Mouse (Mus musculus) gastrocnemius, postnatal 25 days (tissue): ENCODE measurements around the gene D1Ertd622e. TPM values are rescaled to one million over a fixed set of nuclear protein-coding genes. Genes with fewer than 3 reads are reported as not detected.

Experiments used
- DNase-seq: peaks from one replicate; pipeline ENCODE4 v3.0.0; 2022
- long read RNA-seq, 2 experiments: library from polyadenylated mRNA; stranded (forward); transcript quantifications; one replicate each; pipeline ENCODE4 v2.0.0; 2021
- total RNA-seq, 2 experiments: library from RNA; stranded (reverse); gene quantifications; 1 replicate in 1 of 2; 2 replicates in 1 of 2; pipeline ENCODE4 v1.2.3; 2021

Gene D1Ertd622e
- total RNA-seq = 10 to 100 TPM; 11.5 to 12.3 TPM
- long read RNA-seq, experiment 1, full-length matches to known transcripts = 7 of 11 reads
- long read RNA-seq, experiment 1, partial matches to known transcripts = 0 of 11 reads
- long read RNA-seq, experiment 1, other reads (novel, unspliced or antisense) = 4 of 11 reads
- long read RNA-seq, experiment 2, full-length matches to known transcripts = 7 of 10 reads
- long read RNA-seq, experiment 2, partial matches to known transcripts = 0 of 10 reads
- long read RNA-seq, experiment 2, other reads (novel, unspliced or antisense) = 3 of 10 reads

DNA sequence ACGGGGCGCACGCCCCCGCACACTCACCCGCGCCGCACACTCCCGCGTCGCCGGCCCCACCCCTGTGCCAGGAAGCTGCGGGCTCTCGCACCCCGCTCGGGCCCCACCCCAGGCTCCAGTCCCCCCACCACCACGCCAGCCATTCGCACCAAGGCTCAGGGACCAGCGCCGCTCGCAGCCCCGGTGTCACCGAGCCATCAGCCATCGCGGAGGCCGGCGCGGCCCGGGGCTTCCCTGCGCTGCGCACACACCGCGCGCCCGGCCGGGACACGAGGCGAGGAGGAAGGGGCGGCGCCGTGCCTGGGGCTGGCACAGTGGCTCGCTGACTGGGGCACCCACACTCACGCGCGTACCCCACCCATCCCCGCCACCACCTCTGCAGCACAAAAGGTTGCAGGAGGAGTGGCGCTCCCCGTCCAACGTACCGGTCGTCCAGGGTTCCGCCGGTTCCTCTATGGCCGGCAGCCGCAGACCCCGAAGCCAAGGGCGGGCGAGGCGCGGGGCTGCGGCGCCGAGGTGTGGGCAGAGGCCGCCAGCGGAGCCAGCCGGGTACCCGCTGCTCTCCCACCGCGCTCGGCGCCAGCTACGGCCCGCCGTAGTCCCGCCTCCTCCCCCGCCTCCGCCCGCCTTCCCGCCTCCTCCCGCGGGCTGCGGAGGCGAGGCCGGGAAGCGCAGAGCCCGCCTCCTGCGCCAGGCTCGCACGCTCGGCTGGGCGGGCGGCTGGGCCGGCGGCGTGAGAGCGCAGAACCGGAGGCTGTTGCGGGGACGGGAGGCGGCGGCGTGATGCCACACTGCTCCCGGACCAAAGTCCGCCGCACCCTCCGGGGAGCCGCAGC lies at the start of gene D1Ertd622e:
D1Ertd622e (minus strand) TSS at position 669 of the 836 bp plus-strand sequence.
- DNase-seq = peak; percentile 85

DNA sequence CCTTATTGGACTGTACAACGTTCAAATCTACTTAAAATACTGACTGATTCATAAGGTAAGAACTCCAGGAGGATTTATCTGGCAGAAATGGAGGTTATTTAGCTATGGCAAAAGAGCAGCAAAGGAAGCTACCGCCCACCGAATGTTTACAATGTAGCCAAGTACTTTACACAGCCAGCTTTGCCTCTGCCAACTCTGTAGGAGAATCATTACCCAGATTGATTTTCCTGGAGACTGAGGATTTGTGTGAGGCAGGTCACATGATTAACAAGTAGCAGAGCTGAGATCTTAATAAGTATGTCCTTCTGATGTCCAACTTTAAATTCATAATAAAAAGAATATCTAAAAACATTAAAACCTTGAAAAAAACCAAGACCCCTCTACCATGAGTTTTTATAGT lies 48.6 kb upstream of the D1Ertd622e start:
- DNase-seq = no peak

DNA sequence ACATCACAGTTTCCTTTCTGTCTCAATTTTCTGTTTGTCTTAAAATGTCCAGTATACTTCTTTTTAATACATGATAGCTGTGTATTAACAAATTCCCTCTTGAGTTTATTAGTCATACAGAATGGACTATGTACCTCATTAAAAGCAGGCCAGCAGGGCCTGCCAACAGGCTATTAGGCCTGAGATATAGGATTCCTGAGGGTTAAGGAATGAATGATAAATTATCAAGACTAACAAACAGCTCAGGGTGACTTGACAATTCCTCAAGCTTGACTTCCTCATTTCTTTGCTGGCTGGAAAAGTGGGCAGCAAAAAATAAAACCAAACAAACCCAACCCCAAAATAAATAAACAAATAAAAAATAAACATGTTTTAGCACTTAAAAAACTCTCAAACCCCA lies 43.5 kb upstream of the D1Ertd622e start:
- no peak for DNase-seq

DNA sequence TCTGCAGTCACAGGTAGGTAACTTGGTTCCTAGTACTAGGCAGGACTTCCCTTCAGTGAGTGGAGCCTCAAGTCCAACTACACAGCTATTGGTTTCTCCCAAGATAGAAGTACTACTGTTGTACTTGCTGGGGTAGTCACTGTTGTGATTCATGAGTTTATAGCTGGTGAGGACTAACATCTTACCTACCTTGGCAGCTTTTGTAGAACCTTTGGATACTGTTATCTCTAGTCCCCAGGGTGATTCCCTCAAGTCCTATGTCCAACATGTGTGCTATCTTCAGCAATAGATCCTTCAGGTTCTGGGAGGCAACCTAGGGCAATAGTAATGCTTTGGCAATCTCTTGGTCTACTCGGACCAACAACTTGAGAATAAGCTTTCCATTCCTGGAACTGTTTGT lies 42.8 kb upstream of the D1Ertd622e start:
- DNase-seq = no peak

DNA sequence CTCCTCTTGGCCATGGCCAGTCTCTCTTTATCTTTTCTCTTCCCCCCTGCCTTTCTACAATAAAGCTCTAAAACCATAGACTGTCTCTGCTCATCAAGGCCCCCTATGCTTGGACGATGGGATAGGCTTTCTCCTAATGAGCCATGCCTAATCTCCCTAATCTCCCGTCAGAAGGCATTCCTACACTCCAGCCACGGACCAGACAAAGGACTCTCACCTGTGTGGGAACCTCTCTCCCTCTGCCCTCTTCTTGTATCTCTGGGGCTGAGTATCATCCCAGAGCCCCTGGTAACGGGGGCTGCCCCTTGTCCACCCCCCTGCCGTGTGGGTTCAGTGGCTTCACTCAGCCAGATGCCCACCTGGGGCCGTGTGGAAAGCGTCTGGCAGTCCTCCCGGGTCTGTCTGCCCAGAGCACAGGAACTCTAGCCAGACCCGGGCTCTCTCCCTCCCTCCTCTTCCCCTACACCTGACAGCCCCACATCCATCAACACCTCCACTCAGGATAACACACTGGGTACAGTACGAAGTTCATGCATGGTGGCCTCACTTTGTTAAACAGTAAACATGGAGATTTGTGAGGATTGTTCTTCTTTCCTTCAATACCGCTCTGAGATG lies 37.2 kb upstream of the D1Ertd622e start:
- DNase-seq = no peak

DNA sequence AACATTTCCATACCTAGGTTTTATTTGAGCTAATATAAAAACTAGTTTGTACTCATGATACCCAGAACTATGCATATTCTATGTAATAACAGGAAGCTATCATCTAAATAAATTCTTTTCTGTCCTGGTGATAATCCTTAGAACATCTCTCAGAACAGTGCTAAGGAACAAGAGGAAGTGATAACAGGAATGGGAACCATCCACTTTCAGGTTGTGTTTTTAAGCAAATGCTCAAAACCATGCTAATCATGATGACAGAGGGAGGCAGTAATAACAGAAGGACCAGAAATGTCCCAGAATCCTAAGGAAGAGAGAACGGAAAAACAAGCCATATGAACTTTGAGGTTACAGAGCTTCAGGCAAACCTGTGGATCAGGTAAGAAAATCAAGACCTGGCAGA lies 35.4 kb upstream of the D1Ertd622e start:
- DNase-seq = no peak

DNA sequence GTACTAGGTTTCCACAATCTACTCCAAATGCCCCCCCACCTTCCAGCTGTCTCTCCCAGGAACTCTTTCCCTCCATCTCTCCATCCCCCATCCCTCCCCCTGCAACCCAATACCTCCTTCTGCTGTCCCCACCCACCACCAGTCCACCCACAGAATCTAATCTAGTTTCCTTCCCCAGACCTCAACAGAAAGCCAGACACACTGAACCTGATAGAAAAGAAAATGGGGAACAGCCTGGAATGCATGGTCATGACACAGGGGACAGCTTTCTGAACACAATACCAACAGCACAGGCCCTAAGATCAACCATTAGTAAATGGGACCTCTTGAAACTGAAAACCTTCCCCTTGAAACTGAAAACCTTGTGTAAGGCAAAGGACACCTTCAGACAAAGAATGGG lies 32.0 kb upstream of the D1Ertd622e start:
- no peak for DNase-seq

DNA sequence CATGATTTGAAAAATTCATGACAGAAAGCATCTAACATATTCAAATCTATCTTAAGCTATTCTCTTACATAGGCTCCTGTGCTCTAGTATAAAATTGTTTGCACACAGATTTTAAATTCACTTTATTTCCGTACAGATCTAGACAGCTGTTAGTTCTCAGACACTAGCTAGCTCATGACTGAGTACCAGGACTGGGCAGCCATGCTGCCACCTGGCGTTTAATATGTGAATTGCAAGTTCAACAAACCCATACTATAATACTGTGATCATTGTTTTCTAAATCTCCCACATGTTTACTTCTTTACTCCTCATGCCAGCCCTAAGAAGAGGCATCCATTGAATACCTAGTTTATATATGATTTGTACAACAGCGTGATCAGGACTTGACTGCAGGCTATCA lies 26.9 kb upstream of the D1Ertd622e start:
- DNase-seq = peak; percentile 16

DNA sequence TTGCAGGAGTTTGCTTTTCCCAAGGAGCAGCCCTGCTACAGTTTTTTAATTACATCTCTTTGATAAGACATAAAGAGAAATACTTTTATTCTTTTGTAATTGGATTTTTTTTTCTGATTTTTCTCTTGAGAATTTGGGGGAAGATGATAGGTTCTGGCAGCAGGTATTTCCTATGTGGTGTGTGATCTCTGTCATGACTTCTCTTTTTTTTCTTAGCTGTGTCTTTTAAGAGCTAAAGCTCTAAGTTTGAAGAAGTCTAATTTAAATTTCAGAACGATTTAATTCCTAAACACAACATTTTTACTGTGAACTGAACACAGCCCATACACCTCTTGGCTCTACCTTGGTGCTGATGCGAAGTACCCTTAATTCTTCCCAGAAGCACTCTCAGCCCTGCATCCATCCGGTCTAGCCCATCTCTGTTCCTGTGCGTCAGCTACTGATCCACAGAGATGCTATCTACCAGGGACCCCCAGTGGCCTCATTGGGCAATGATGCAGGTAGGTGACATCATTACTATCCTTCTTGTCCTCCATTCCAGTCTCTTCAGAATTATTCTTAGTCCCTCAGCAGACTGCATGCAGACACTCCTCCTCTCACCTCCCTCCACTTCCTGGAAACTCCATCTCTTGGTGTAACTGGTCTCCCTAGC lies 14.8 kb upstream of the D1Ertd622e start:
- DNase-seq = no peak

DNA sequence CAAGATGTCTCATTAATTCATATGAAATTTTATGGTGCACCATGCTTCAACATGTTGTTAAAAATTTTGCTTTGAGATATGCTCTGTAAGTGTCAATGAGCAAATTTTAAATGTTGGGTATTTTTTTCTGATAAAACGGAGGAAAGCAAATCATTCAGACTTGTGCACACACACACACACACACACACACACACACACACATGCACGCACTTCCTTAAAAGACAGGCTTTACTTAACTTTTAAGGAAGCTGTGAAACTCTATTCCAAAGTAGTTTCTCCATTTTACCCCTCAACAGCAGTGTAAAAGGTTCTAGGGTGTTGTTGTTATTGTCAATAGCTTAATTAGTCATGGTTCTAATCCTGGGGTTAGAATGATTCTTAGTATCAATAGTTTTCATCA lies 14.2 kb upstream of the D1Ertd622e start:
- DNase-seq = no peak

DNA sequence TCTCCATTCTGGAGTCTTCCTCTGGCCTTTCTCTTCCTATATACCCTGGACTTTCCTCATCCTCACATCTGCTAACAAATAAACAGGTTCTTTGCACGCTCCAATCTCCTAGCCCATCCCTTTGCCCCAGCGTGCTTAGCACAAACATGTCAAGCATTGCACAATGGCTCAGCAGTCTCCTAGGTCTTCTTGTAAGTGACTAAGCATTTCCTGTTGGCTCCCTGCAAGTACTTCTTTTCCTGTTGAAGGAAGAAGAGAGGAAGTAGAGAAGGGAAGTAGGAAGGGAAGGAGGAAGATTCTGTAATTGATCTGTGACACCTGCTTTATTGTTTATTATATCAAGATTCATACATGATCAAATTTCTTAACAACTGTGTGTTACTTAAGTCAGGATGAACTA lies 11.0 kb upstream of the D1Ertd622e start:
- DNase-seq = no peak

DNA sequence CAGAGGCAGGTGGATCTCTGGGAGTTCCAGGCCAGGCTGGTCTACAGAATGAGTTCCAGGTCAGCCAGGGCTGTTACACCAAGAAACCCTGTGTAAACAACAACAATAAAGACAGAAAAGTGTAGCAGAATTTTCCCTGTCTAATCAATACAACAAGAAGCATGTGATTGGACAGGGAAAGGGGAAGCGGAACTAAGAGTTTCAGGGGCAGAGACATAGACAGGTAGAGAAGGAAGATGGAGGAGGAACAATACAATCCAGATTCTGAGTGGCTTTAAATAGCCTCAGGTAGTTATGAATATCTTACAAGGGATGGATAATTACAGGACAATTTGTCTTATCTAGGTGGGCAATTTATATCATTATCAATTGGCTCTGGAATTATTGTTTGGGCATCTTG lies 5.4 kb upstream of the D1Ertd622e start:
- DNase-seq = no peak

DNA sequence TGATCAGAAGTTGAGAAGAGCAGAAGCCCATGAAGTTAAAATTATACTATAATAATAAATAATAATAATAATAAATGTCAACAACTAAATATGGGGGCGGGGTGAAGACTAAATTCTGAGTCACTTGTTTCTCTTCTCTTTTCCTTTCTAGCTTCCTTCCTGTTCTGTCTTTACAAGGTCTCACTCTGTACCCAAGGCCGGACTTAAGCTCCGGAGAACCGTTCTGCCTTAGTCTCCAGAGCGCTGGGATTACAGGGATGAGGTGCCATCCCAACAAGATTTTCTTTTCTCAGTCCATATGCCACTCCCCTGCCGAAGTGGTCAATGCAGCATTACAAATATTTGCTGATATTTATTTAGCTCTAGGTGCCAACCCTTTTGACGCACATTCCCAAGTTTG lies 450 bp upstream of the D1Ertd622e start:
- no peak for DNase-seq

DNA sequence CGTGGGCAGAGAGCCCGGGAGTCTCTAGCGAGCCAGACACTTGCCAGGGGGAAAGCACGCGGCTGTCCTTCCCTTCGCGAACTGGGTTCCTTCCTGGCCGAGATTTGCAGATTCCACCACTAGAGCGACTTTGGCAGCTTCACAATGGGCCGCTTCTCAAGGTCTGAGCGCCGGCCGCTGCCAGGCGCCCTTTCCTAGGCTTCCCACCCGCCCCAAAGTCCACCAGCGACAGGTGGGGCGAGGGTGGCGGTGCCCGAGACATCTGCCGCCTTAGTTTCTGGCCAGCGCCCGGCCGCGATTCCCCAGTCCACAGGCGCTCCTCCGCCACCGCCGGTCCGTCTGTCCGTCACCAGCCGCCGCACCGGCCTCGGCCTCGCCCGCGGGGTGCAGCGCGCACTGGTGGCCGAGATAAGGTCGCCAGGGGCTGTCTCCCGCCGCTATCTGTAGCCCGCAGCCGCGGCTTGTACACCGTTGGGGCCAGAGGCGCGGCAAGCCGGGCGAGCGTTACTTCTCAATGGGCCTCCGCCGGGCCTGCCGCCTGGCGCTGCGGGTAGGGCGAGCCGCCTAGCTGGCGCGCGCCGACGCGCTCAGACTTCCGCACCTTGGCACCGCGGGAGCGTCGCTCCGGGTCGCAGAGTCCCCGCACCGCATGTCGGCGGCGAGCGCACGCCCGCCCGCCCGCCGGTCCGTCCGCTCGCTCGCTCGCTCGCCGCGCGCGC lies 1.0 kb downstream of the D1Ertd622e start:
- DNase-seq = peak; percentile 76

DNA sequence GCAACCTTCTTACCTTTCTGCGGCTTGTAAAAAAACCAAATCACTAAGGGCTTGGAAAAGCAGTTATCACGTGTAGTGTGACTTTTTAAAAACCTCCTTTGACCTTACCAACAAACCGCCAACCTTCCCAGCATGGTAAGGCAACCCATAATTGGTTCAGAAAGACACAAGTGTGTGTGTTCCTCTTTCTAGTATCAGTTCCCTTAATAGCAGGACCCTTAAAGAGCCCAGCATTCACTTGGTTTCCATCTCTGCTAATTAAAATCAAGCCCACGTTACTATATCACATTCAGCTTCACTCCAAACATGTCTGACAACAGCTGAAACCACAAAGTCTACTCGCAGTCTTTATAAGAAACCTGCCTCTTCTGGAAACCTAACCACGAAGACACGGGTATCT lies 2.5 kb downstream of the D1Ertd622e start:
- no peak for DNase-seq

DNA sequence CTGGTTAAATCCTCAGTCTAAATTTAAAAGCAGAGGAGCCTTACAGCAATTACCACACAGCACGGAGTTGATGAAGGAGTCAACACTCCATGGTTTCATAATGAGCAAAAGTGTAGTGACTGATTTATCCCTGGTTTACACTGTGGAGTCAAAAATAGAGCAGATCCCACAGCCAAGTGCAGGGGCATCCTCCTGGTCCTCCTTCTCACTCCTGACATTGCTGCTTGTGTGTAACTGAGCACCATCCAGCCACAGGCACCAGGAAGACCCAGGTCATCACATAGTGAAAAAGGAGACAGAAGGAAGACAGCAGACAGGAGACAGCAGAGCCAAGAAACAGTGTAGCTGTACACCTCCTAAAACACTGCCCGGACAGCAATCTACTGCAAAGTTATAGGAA lies 4.1 kb downstream of the D1Ertd622e start:
- peak; percentile 61 for DNase-seq

DNA sequence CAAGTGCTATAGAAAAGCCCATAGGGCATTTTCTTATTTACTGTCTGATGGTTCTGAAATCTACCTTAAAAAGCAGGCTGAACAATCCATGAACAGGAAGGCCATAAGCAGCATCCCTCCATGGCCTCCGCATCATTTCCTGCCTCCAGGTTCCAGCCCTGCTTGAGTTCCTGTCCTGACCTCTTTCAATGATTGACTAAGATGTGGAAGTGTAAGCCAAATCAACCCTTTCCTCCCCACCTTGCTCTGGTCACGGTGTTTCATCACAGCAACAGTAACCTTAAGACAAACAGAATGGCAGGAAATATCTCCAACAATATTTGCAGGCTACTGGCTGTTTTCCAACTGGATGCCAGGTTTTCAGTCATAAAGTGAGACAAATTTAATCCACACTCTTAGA lies 4.7 kb downstream of the D1Ertd622e start:
- no peak for DNase-seq

DNA sequence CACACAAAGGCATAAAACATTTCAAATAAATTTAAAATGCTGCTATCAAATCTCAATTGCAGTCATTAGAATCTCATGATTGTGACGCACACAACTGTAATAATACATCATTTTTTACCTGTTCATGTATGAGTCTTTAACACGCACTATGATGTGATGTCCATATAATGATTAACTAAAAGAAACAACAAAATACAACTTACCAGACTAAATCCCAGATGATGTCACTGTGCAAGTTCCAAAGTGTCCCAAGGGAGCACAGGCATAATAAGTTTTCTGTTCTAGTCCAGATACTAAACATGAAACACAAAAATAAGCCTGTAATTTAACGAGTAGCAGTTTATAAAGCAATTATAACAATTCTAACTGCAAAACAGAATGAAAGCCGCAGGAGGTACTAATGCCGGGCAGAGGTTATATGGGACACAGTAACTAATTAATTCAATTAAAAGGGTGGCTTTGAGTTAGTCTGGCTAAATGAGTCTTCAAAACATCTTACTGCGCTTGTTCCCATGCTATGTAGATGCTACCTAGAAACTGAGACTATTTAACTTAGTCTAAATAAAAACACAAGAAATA lies 7.4 kb downstream of the D1Ertd622e start:
- no peak for DNase-seq

DNA sequence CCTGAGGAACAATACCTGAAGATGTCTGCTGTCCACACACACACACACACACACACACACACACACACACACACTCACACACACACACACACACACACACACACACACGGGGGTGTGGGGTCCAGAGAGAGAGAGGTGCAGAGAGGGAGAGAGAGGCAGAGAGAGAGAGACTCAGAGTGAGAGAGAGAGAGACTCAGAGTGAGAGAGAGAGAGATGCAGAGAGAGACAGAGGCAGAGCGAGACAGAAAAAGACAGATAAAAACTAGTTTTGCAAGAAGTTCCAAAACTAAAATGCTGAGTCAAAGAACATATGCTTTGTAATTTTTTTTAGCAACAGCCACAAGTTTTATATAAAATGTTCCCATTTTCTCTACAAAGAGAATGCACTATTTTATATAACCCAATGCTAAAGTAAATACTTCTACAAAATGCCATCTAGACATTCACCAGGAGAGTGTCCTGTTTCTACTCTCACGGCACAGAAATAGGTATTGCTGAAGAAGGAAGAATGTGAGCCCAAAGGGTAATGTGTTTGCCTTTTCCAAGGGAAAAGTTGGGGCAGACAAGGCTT lies 11.2 kb downstream of the D1Ertd622e start:
- DNase-seq = no peak

DNA sequence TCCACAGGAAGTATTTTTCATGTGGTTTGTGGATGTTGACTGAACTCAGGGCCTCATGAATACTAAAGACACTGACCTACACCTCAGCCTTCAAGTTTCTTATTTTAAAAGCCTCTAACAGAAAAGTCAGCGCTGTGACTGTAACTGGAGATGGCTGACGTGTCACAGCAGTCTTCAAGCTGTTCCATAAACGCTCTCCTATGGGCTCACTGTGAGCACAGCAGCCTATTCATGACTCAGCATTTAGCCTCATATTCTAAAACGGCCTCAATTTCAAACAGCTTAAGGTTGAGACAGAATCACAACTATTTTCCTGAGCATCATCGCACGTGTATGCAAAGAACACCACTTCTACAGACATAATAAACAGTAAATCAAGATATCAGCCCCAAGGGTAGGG lies 11.8 kb downstream of the D1Ertd622e start:
- no peak for DNase-seq

DNA sequence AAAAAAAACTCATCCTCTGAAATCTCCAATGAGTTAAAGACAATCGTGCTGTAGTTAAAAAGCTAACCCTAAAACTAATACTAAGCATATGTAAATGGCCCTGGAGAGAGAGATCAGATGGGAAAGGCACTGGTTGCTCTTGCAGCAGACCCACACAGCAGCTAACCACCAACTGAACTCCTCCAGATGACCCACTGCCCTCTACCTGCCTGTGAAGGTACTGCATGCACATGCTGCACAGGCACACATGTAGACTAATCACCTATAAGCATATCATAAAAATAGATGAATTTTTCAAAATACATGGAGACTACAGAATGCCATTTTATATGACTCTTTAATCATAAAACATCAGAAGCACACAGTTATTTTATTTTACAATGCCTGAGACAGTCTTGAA lies 14.8 kb downstream of the D1Ertd622e start:
- DNase-seq = no peak
